Mouse (Mus musculus): ENCODE measurements around the gene Washc4.

Washc4 gene

DNA sequence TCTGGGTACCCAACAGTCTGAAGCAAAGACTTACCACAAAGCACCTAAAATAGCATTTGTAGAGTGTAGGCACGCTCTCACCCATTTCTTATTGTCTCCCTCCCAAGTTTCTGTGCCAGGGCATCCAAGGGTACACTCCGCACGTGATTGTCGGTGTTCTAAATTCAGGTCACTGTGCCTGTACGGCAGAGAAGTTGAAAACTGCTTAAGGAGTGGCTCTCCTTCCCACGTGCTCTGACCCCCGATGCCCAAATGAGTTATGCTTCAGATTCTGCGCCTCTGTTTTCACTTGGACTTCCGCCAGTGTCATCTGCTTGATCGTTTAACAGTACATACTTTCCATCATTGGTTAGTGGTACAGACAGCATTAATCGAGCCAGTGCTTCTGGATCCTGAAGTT is 57.1 kb downstream of the Washc4 start:
- no peak for DNase-seq (ENCODE audit: low spot score)

DNA sequence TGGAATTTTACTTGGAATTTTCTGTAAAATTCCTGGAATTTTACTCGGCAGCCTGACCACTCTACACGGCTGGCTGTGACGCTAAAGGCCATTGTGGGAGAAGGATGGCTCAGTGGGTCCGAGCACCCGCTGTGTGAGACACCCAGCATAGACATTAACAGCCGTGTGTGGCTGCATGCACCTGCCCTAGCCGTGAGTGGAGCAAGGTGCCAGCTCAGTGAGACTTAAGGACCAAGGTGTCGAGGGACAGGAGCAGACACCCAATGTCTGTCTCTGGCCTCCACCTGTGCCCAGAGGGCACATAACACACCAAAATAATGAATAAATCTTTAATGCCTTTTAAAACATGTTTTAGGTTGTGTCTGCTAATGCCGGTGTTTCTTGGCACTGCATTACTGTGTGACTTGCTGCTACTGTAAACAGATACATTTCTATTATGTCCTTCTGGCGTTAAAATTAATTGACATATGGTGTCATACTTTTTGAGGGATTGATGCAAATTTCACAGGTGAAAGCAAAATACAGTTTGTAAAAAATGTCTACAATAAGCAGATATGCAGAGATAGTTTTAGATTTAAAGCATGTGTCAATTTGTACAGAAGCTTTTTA is 60.5 kb downstream of the Washc4 start:
- DNase-seq (ENCODE audit: low spot score) = no peak

DNA sequence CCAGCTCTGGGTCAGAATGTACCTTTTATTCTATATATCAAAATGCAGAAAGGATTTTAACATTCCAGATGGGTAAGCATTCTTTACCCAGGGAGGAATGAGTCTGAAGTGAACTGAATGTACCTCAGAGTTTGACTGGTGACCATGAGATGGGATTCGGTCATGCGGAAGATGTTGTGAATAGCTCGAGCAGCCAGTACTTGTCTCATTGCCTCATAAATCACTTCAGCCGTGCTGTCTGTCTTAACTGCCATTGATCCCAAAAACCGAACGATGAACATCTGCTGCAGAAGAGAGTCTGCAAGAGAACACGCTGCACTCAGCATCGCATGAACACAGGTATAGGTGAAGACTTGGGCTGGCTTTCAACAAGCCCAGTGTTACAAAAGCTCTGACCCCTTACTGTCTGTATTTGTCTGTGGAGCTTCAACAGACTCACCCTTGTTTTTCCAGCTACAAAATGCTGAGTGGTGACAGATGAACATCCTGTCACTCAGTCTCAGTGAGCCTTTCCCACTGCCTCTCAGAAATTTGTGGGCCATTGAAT is 62.2 kb downstream of the Washc4 start:
- DNase-seq (ENCODE audit: low spot score) = no peak

DNA sequence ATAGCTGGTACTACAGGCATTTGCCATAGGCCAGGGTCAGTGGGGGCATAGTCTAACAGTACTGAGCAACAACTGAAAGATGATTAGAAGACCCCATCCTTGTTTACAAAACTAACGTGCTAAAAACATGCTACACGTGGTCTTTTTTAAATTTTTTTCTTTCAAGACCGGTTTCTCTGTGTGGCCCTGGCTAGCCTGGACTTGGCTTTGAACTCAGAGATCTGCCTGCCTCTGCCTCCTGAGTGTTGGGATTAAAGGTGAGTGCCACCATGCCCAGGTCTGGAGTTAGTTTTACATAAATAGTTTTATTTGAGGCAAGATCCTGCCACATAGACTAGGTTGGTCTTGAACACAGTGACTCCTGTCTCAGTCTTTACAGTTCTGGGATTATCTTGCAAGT is 63.6 kb downstream of the Washc4 start:
- no peak for DNase-seq (ENCODE audit: low spot score)

DNA sequence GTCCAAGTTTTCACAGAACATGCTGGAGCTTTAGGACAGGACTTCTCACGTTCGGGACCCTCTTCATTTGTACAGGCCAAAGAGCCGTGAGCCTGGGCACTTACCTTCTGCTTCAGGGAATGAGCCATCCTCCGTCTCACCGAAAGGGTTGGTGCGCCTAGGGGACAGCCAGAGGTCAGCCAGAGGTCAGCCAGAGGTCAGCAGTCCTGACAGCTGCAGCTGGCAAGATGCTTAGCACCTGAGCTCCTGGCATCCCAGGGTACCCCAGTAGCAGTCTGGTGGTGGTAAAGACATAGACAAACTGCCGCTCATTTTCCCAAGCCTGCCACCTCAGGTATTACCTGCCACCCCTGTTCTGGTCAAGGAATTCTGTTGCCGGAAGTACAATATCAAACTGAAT is 65.0 kb downstream of the Washc4 start:
- DNase-seq (ENCODE audit: low spot score) = no peak

DNA sequence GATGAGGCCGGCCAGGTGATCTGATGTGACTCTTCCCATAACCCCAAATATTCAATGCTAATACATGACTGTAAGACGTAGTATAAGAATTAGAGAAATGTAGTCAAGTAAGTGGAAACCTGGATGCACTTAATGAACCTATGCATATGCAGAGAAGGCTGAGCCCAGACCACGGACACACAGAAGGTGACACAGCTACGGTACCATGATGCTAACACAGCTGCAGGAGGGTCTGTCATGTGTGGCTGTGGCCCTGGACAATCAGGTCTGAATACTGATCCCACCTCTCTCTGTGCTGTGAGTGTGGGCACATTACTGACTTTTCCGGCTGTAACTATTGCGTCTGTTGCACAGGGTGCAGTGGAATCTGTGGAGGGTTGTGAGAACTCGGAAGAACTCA is 67.0 kb downstream of the Washc4 start:
- DNase-seq (ENCODE audit: low spot score) = no peak

DNA sequence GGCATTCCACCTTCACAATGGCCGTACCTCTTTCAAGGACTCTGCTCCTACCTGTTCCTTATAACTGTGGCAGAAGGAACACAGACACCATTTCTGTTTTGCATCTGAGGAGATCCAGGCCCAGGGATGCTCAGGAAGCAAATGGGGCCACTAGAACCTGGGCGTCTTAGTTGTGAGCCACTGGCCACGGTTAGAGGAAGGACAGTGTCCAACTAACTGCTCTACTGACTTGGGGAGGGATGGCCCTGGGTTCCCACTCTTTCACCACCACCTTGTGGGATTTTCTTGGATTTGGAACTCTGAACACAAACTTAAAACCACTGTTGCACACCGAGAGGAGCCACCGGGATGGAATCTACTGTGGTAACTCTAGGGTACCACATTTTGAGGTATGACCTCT is 68.3 kb downstream of the Washc4 start:
- no peak for DNase-seq (ENCODE audit: low spot score)

DNA sequence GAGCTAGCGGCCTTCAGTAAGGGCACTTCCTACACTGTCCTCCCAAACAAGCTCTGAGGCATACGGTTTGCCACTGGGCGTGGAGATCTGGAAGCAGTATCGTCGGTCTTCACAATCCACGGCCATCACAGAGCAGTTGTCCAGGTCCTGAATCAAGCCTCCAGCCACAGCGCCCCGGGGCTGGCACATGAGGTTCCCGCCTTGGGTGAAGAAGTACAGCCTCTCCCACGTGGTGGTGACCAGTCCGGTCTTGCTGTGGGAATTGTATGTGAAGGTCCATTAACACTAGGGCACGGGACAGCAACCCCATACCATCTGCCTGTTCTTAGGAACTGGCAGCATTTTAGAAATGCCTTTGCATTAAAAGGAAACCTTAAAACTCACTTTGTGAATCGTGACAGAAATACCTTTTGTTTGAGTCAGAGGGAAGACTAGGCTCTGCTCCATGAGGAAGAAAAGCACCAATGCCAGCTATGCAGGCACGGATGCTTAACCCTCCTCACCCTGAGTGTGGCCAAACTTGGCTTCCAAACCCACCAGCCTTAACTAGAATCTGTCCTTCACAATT is 69.2 kb downstream of the Washc4 start:
- DNase-seq (ENCODE audit: low spot score) = no peak

DNA sequence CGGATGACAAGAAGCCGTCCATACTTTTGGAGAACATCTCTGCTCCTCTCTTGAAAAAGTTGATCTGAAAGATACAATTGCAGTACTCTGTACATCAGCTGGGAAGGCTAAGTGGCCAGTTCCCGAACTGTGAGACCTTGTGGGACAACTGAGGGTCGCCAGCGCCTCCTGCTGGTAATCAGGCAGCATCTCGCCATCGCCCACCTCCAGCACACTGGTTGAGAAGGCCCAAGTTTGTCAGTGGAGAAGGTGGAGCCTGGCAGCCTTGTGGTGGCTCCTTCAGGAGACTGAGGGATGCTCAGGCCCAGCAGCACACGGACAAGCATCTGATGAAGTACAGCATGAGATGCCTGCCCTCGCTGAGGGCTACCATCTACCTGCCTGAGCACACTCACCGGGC is 73.8 kb downstream of the Washc4 start:
- no peak for DNase-seq (ENCODE audit: low spot score)

DNA sequence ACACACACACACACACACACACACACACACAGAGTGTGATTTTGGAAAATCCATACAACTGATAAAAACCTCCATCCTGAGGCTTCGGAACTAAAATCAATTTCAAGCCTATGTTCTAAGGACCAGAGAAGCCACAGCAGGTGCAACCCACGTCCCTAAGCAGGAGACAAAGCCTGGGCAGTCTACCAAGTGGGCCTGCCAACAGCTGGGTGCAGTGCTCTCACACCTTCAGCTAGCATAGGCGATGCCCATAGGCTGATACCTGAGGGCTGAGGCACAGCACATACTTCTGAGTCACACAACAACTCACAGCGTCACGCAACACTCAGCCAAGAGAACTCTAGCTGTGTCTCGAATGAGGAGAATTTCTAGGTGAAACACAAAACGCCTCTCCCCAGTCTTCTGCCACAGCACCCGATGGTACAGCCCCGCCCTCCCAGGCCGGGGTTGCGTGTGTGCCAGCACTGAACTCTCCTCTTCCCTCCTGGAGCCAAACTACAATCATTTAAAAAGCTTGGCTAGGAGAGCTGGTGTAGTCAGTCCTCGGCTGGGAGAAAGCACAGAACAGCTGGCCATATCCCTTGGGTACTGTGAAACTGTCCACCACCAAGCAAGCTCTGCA is 75.4 kb downstream of the Washc4 start:
- DNase-seq (ENCODE audit: low spot score) = no peak

DNA sequence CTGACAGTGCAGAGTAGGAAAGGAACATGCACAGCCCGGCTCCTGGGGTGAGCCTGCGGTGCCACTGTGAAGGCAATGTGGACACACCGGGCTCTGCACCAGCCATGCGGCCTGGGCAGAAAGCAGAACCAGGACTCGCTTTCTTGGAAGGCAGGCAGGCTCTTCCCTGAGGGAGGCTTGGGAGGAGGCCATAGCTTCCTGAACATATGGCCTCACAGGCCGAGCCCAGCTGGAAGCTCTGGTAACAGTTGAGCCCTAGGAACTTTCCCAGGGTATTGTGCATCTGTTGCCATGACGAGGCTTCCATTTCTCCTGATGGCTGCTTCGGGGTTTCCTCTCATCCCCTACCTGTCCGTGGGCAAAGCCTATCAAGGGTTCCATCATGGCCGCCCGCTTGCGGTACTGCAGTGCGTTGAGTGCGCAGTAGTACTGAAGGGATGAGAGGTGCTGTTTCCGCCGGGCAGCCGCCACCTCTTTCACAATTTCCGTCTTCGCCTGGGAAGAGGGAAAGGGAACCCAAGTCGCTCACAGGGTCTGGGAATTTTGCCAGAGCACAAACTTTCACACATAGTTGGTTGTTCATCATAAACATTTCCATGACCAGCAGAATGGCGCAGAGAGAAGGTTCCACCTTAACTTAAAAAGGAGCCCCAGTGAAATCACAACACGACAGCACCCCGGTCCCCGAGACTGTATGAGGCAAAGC is 77.0 kb downstream of the Washc4 start:
- no peak for DNase-seq (ENCODE audit: low spot score)

DNA sequence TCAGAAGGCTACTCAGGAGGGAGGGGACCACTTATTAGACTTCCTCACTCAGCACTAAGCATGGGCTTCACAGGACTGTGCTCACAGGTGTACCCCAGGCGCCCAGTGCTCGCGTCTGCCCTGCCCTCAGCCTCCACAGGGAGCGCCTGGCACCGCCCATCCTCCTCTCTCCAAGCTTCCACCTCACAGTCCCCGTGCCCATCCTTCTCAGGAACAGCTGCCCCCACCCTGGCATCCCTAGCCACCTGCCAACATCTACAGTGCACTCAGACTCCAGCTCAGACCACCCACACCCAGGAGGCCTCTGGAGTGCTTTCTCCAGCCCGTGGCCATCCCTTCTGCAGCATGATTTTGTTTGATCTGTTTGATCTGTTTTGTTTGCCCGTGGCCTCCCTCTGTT is 80.5 kb downstream of the Washc4 start:
- no peak for DNase-seq (ENCODE audit: low spot score)

DNA sequence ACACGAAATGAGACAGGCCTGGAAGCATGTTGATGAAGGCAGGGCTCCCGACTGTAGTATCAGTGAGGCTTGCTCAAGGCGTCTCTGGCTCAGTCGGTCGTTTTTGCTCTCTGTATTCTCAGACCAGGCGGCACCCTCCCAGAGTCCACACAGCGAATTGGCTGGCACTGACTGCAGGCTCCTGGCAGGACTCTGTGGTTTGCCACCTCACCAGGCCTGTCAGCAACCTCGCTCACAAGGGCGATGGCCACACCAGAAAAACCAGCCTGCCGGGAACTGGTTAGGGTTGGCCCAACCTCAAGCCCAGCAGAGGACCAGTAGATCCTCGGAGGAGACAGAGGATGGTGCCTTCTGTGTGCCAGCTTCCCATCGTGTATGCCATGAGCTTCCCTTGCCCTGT is 81.3 kb downstream of the Washc4 start:
- DNase-seq (ENCODE audit: low spot score) = peak; percentile 60

DNA sequence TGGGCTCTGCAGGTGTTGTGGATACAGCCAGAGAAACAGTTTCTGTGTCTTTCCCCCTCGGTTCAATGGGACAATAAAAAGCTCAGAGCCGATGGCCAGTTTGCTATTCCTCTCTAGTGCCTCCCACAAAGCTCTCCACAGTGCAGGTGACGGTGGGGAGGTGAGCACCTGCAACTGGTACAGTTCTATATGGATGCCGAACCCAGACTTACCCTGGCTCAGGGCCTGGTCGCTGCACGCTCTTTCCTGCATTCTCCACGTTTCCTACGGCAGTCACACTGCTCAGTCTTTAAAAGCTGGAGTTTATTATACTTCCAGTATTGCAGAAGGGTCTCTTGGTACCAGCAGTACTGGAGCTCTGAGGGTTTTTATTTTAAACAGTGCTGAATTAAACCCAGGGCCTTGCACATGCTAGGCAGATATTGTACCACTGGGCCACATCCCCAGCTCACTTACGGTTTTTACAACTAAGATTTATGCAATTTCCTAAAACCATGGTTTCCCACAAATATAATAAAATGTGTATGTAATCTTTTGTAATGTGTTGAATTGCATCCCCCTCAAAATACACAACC is 83.6 kb downstream of the Washc4 start:
- no peak for DNase-seq (ENCODE audit: low spot score)

DNA sequence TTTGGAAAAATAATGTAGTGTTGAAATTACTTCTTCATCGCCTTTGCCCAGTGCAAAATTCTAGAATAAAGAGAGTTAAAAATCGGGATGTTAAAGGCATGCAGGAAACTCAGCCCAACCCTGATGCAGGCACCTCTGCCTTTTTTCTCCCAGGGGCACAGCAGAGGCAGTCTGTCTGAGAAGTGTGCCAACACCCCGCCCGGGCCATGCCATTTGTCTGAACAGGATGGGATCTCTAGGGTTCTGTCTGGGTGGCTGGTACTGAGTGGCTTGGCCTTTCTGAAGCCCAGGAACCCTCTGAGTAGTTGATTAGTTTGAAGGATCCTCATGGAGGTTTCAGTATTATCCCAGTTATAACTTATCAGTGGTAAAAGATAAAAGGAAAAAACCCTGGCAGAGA is 84.7 kb downstream of the Washc4 start:
- no peak for DNase-seq (ENCODE audit: low spot score)

DNA sequence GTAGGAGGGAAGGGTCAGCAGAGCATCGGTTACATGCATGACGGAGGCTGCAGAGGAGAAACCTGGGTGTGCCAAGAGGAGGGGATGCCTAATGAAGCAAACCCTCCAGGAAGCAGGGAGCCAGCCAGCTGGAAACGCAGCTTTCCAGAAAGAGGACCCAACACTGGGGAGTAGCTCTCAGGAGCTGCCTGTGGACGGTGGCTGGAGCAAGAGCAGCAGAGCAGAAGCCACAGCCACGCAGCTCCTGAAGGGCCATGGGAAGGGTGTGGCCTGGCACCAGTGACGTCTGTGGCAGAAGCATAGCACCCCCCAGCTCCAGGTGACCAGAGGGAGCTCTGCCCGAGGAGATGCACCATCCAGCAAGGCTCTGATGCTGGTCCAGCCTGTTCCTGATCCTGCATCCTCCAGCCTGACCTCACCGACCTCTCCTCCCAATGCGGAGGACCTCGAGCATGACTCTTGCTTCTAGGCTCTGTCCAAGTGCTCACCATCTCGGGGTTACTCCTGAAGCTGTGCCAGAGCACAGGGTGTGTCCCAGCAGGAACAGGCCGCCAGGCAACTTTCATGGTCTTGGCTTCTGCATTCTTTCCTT is 85.7 kb downstream of the Washc4 start:
- DNase-seq (ENCODE audit: low spot score) = no peak

DNA sequence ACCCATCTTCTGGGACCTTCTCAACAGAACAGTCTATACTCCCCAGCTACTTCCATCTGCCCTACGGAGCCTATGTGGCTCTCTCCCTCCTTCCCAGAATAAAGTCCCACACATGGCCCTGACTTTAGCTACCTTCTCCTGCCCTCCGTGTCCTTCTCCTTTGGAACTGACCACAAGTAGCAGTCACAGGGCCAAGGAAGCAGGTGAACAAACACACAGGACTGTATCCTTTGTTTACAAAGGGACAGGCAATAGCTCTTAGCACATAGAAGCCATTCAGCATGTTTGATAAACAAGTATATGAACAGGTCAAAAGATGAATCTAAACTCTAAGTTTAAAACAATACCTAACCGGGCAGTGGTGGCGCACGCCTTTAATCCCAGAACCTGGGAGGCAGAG is 86.3 kb downstream of the Washc4 start:
- DNase-seq (ENCODE audit: low spot score) = no peak

DNA sequence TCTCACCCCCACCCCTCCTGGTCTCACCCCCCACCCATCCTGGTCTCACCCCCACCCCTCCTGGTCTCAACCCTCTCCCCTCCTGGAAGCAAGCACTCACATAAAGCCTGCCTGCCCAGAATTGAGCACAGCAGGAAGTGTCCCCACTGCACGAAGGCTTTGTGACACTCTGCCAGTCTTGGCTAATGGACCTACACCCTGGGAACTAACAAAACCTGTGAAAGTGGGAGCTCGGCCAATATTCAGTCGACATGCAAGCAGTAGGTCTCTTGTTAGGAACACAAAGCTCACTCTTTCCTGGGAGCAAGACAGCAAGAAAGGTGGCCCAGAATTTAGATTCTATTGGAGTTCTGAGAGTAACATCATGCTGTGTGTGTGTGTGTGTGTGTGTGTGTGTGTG is 87.3 kb downstream of the Washc4 start:
- DNase-seq (ENCODE audit: low spot score) = no peak

DNA sequence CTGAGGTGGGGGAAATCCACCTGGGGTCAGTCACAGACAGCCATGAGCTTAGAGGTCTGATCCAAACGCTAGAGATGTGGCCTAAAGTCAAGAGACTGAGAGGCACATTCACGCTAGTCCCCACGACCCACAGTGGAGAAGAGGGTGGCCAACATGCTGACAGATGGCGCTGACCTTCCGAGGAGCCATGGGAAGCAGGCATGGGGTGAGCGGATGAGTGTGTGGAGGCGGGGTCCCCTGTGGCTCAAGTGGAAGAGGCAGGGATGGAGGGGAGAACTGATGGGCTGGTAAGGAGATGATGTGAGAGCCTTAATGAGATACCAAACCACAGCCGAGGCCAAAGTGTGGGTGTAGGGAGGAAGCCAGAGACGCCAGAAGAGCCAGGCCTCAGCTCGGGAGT is 88.2 kb downstream of the Washc4 start:
- no peak for DNase-seq (ENCODE audit: low spot score)

DNA sequence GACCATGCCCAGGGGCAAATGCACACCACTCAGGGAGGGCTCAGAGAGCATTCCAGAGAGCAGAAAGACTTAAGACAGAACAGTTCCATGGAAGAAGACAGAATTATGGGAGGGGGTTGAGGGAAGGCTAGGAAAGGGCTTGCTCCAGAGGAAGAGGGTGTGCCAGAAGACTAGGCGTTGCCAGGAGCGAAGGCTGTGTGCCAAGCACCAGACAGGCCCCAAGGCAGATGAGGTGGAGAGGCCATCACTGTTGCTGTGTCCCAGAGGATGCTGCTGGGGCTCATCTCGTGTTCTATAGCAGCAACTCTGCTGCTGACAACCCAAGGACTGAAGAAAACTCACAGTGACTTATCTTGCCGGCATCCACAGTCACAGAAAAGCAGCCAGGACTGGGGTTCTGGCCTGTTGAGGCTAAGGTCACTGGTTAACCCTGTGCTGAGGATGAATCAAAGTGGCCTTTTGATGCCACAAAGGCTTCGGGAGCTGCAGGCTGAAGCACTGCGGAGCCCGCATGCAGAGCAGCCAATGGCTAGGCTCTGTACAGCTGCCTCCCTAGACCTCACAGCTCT is 89.3 kb downstream of the Washc4 start:
- no peak for DNase-seq (ENCODE audit: low spot score)

DNA sequence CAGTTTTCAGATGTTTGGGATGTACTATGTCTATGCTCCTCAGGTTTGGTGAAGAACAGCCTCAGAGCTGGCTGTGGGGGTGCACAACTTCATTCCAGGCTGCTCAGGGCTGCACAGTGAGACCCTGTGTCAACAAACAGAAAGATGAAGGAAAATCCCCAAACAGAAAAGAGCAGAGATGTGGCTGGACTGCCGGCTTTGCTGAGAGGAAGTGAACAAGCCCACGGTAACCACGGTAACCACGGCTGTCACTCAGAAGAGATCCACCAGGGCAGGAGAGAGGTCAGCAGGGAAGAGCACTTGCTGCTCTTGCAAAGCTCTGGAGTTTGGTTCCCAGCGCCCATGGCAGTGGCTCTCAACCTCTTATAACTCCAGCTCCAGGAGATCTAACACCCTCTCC is 90.9 kb downstream of the Washc4 start:
- no peak for DNase-seq (ENCODE audit: low spot score)

DNA sequence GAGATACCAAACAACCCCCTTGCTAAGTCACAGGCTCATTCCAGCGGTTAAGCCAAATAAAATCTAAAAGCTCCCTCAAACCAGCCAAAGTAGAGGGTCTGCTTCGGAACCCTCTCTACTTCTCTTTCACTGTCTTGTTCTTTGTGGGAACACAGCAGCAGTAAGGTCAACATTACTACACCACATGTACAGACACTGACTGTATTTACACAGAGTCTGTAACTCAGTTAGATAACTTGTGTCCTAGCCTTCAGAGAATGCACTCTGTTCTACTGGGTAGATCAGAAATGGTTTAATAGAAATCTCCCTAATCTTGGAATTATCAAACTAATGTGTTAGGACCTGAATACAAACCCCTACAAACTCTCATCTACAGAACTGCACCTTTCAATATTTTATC is 92.6 kb downstream of the Washc4 start:
- DNase-seq (ENCODE audit: low spot score) = no peak

Data from urinary bladder, postnatal 14 days (tissue).